Mouse (Mus musculus) urinary bladder, adult 18-20 months (tissue): ENCODE results near the gene Polr1b.
A peak's percentile ranks its signal among the peaks of the same experiment; 100 is the strongest.

Experiments
- DNase-seq, 2 experiments: peaks; one replicate each; pipeline ENCODE4 v3.0.0; 2022; ENCODE audit warnings: low spot score in 2 of 2, mixed read lengths in 2 of 2

Polr1b gene

DNA sequence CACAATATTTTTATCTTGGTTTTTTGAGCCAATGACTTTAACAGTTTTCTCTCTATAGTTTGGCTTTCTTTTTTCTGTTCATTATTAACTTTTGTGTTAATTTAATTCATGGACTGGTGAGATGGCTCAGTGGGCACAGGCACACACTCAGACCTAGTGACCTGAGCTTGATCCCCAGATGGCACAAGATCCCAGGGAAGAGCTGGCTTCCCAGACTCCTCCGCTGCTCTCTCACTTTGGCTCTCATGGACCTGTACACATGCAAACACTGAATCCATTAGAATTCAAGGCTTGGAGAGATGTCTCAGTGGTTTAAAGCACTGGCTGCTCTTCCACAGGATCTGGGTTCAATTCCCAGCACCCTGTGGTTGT lies 15.6 kb downstream of the Polr1b start:
- no peak for DNase-seq

DNA sequence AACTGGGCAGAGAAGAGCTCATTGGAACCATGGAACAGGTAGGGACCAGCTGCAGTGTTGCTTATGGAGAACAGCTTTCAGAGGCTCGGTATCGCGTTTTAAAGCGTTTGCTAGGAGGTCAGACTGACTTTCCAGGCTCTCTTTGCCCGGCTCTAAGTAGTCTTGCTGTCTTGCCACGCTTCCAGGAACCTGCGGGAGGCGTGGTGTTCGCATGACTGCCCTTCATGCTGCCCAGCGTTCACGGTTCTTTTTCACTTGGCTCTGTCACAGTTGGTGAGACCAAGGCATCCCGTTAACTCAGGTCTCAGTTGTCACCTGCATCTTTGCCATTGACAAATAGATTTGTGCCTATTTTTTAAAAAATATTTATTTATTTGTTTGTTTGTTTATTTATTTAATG lies 17.3 kb downstream of the Polr1b start:
- no peak for DNase-seq

DNA sequence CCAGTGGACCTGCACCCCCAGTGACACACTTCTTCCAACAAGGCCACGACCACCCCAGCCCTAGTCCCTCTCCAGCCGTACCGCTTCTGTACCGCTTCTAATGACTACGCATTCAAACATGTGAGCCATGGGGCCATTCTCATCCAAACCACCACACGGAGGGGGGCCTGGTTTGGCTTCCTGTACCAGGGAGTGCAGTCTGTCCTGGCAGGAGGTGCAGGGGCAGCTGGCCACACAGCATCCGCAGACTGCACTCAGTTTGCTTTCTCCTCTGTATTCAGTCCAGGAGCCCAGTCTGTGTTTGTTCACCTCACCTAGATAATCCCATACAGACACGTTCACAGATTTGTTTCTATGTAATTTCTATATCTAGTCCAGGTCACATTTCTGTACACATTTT lies 21.2 kb downstream of the Polr1b start:
- no peak for DNase-seq

DNA sequence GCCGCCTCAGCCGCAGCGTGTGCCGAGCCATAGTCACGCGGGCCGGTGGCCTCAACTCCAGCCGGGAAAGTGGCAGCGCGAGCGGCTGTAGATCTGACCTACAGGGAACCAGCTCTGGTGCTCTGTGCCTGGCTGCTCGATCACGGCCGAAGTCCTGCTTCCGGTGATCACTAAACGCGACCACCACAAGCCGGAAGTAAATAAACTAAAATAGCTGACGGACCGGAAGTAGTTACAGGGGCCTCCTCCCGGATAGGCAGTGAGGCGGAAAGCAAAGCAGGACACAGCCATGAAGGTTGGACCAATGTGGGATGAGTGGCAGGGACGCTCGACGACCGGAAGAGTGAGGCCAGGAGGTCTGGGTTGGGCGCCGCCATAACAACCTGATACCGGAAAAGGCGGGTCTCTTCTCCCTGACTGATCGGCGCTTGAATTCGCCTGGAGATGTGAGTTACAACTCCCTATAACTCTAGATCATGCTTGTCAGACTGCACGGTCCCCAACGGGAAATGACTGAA lies 28.7 kb downstream of the Polr1b start, which contains the start of gene Chchd5:
Gene Chchd5 (plus strand): TSS at position 289 of the 518 bp plus-strand sequence.
- DNase-seq = peak; percentile 79 to 93

DNA sequence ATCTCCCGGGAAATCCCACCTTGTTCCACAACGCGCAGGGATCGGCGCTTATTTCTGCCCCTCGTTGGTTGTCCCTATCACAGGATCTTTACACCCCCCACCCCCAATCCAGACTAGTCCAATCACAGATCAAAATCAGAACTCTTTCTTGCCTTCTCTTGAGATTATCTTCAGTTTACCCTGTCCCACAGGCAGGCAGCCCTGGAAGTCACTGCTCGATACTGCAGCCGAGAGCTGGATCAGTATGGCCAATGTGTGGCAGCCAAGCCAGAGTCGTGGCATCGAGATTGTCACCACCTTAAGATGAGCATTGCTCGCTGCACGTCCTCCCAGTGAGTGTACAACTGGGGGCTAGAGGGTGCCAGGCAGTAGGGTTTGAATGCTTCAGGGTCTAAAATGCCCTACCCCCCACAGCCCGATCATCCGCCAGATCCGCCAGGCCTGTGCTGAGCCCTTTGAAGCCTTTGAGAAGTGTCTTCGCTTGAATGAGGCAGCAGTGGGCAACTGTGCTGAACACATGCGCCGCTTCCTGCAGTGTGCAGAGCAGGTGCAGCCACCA lies 29.3 kb downstream of the Polr1b start:
- no peak for DNase-seq

DNA sequence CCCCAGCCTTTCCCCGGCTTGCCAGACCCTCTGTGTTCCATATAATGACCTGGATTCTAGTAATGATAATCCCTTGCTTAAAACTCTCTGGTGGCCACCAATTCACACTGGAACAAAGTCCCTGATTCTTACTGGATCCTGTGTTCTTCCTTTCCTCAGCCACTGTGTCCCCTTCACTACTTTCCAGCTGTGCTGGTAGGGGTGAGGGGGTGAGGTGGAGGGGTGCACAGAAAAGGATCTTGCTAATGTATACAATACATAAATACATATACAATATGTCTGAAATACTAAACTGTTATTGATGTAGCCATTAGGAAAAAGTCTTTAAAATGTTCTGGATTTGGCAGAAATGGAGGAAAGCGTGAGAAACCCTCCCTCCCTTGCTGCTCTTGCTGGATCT lies 30.0 kb downstream of the Polr1b start:
- no peak for DNase-seq

DNA sequence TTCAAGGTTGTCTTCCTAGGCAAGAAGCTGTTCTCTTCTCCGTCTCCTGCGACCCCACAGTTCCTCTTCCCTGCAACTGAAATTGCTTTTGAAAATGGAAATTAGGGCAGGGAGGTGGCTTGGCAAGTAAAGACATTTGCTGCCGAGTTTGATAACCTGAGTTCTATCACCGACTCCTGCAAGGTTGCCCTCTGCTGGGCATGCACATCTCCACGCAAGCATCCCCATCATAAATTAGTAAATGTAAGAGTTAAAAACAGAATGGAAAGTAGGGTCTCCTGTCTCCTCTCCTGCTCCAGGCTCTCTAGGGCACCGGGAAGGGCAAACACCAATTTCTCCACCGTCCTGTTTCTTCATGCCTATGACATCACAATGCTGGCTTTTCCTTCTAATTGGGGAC lies 31.4 kb downstream of the Polr1b start:
- no peak for DNase-seq

DNA sequence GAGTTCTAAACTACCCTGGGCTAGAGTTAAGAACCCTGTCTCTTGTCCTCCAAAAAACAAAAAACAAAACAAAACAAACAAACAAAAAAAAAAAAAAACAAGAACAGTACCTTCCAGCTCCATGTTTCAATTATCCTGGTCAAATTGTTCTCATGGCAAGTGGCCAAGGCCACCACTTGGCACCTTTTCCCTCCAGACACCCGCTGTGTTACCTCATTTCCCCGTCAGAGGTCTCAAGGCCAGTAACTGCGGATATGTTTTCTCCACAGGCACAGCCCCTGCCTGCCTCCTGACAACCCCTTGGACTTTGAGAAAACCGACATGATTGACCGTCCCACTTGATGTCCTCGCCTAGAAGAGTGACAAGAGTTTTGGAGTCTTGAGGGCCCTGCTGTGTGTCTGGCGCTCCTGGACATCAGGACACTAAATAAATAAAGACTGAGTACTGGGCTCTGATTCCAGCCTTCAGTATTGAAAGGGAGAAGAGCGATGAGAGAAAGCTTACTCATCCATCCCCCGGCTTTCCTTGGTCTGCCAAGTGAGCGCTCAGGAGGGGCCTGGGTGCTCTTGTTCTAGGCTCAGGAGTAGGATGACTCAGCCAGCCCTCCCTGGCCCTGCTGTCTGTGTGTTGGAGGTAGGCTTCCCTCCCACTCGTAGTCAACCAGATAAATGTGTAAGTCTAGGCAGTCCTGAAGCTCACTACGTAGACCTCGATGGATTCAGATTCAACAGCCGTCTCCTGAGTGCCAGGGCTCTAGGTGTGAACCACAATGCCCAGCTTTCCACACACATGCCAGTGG lies 32.4 kb downstream of the Polr1b start:
- DNase-seq = no peak

DNA sequence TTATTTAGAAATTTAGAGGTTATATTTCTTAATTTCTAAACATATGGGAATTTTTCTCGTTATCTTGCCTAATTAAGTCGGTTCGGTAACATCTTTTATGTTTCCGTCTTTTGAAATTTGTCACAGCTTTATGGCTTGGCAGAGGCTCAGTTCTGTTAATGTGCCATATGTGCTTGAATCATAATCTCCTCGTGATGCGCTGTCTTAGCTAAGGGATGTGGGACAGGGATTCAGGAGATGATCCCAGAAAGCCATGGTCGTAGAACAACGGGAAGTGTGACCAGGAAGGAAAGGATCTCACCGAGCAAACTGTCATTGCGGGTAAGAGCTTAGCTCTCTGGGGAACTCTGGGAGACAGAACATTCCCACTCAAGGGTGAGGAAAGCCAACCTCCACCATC lies 39.1 kb downstream of the Polr1b start:
- DNase-seq = no peak

DNA sequence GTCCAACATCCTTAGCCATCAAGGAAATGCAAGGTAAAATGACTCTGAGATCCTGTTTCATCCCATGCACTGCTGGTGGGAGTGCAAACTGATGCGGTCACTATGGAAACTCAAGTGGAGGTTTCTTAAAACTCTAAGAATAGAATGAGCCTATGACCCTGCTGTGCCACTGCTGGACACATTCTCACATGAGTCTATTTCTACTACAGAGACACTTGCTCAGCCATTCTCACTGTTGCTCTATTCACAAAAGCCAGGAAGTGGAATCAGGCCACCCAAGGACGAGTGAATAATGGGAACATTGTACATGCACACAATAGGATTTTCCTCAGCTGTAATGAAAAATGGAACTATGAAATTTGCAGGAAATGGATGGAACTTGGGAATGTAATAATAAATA lies 48.0 kb downstream of the Polr1b start:
- DNase-seq = no peak

DNA sequence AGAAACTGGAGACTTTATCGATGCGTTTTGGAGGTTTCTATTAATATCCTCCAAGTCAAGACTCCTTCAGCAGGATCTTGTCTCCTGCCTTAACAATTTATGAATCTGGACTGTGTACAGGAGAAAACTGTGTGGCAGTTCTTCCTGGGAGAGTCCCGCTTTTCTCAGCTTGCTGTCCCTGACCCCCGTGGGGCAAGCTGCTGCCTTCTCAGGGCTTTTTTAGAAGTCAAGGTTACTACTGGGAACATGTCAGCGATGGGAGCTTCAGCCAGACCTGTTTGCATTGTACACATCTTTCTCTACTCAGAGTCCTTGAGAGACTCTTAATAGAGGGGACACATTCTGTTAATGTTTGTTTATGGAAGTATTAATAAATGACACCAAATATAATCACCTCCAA lies 49.6 kb downstream of the Polr1b start:
- no peak for DNase-seq

DNA sequence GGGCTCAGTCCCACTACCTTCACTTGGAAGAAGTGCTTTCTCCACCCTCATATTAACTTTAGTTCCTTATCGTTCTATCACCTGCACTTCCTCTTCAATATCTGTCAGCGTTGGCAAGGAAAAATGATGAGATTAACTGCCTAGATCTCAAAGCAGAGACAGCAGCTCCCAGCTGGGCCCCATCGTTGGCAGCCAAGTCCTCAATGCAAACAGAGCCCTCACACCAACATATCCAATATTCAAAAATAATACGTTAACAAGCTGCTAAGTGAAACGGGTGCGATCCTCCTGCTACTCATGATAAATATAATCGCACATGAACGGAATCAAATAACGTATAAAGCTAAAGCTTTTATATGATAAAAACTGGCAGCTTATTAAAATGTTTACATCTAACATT lies 50.3 kb downstream of the Polr1b start:
- DNase-seq = no peak

DNA sequence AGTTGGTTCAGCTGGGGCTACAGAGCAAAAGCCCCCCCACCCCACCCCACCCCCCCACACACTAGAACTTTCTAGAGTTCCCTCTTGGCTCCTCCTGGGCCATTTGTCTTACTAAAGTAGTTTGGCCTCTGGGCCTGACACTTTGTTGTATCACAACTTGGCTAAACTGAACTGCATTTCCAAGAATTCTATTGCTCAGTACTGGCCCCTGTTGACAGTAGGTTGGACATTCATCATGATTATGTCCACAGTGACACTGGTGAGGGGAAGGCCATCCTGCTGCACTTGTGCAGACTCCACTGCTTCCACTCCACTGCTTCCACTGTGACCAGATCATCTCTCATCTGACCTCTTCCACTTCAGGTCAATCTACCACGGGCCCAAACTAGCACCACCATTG lies 52.0 kb downstream of the Polr1b start:
- DNase-seq = no peak

DNA sequence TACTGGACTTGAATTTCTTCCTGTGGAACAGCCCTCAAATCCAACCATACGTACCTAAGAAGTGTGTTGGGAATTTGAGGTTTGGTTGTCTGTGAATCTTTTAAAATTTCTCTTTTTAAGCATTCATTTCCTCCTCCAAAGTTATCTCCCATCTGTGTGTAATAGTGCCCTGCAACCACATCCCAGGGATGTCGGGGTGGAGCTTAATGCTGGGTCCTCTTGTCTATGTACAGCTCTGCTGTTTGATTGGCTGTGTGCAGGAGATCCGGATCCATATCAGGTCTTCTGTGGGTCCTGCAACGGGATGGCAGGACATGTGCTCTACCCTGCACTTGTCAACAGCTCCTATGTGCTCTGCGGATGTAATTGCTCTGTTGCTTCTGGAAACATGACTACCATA lies 64.0 kb downstream of the Polr1b start:
- no peak for DNase-seq

DNA sequence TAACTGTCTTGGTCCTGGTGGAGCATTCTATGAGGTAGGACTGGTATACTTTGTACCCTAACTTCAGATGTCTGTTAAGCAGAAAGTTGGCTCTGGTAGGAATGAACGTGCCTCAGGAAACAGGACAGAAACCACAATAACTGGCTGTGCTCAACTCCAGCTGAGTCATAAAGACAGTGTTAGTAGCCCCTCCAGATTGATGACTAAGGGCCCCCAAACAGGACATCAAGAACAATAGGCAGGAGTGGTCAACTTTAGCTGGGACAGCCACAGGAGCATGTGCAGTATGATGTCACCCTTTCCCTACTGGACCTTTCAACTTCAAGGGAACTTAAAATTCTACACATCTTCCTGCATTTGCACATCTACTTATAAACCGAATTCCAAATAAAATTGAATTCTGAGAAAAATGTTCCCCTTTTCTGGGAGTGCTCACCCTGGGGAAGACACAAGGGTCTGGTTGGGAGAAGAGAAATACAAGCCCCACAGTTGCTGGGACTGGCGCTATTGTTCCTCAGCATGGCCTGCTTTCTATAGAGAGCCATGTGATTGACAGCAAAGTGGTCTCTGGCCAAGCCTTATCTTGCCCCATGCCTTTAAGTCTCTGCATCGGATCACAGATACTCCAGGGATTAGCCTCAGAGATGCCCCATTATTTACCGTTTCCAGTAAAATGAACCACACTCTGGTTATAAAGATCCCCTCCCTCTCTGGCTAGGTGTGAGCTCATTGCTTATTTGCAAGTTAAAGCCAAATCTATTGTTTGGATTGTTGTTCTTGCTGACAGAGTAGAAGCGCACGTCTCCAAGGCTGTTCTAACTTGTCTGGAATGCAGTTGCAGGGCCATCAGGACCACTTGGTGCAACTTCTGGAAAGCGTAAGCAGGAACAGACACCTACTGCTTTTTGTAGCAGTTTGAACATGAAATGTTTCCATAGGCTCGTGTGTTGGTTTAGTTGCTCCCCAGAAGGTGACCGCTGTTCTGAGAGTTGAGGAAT lies 66.0 kb downstream of the Polr1b start:
- no peak for DNase-seq

DNA sequence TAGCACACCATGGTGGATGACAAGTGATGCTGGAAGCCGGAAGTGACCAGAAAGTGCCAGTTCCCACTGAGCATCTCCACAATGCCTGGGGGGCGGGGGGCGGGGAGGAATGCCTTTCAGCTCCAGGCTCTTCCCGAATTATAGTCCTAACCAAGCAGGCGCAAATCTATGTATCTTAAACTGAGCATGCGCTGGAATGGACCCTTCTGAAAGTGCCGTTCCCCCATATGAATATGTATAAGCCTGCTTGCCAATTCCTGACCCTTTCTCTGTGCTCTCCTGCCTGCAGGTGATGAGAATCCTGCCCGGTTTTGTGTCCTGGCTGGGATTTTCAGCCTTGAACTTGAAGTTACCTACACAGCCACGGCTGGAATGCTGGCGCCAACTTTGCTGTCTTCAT lies 72.6 kb downstream of the Polr1b start:
- DNase-seq = no peak

DNA sequence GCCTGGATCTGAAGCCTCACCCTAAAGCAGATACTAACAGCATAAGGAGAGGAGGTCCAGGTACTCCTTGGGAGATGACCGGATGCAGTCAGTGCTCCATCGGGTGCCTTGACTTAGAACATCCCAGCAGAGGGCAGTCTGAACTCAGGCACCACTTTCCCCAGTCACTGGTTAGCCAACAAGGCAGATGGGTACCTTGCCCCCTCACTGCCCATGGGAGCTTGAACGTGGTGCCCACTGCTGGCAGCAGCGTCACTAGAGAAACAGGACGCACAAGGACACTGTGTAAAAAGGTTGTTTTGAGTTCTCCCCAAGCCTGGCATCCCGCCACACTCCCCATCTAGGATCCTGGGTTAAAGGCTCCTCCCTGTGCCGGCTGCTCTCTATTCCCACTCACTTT lies 73.7 kb downstream of the Polr1b start:
- DNase-seq = peak in 1 of 2 experiments; percentile 28

DNA sequence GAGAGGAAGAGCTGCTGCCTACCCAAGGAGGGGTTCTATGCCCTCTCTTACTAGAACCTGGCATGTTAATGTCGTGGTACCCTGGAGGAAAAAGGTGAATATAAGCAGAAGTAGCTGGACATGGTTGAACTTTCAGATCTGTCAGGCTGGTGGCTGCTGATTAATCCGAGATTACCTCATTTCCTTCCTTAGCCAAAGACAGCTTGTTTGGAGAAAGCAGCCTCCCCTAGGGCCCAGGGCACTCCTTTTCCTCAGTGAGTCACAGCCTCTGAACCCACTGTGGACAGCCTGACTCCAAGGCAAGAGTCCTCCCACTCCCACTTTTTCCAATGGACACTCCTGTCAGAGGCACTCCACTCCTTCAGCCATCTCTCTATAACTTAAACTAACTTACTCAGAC lies 74.8 kb downstream of the Polr1b start:
- DNase-seq = no peak
